Mouse (Mus musculus) effector memory CD4-positive, alpha-beta T cell, adult 5 months (primary cell): ENCODE measurements around the gene Tex50. TPM values are rescaled to one million over a fixed set of nuclear protein-coding genes. Genes with fewer than 3 reads are reported as not detected.

Experiments
- polyA plus RNA-seq: library from polyadenylated mRNA; unstranded; fragments of 100-300 nt; shearing (Covaris generic); gene quantifications from one replicate; pipeline ENCODE4 v1.2.1, GENCODE M21; 2017

The Tex50 gene
- polyA plus RNA-seq, result not detected

GRCm38 (mm10) chr1:161159214-161159613 lies at the start of gene Tex50:
Gene Tex50 (minus strand): TSS chr1:161159314.

GRCm38 (mm10) chr1:161142531-161143159 lies 16.5 kb downstream of the Tex50 start, which contains the start of gene Ankrd45:
Gene Ankrd45 (plus strand): TSS chr1:161142691.

GRCm38 (mm10) chr1:161130726-161131664 lies 28.1 kb downstream of the Tex50 start, which contains the start of gene Klhl20:
Gene Klhl20 (minus strand): TSS chr1:161131511.

Other genes starting within 250 kb of the Tex50 start
- 0.84 TPM for gene Serpinc1, start 180.7 kb downstream of the Tex50 start, polyA plus RNA-seq
- gene Zbtb37, start 124.5 kb downstream of the Tex50 start, polyA plus RNA-seq, result 10.2 TPM
- 15.5 TPM for gene Dars2, start 88.7 kb downstream of the Tex50 start, polyA plus RNA-seq
- 66.3 TPM for gene Cenpl, start 88.6 kb downstream of the Tex50 start, polyA plus RNA-seq
- gene Klhl20, start 27.8 kb downstream of the Tex50 start, polyA plus RNA-seq, result 16.8 TPM
- gene Ankrd45, start 16.6 kb downstream of the Tex50 start, polyA plus RNA-seq, result not detected
- 1,062 TPM for gene Prdx6, start 91.9 kb upstream of the Tex50 start, polyA plus RNA-seq
- 0.54 TPM for gene Tnfsf4, start 236.1 kb upstream of the Tex50 start, polyA plus RNA-seq